Mouse (Mus musculus) embryonic facial prominence, embryonic 12.5 days (tissue): ENCODE measurements around the gene Rhbdl3. TPM values are rescaled to one million over a fixed set of nuclear protein-coding genes. Genes with fewer than 3 reads are reported as not detected.

ENCODE experiments used
- ATAC-seq: fragments of 200-750 bp; cut with Nextera tagmentation; 2 replicates; pipeline ENCODE4 v1.8.0; 2017; ENCODE audit not compliant: insufficient number of reproducible peaks, insufficient read depth, low FRiP score, low TSS enrichment
- H3K27ac ChIP-seq: fragments of 300-500 bp; sonication (generic); 2 replicates; pipeline ENCODE4 v1.5.1; 2016; ENCODE audit warnings: mild to moderate bottlenecking
- H3K27me3 ChIP-seq: fragments of 300-500 bp; sonication (generic); 2 replicates; pipeline ENCODE4 v1.6.1; 2016; ENCODE audit warnings: mild to moderate bottlenecking, moderate library complexity
- H3K36me3 ChIP-seq: fragments of 300-500 bp; sonication (generic); 2 replicates; pipeline ENCODE4 v1.6.1; 2016; ENCODE audit warnings: mild to moderate bottlenecking
- H3K4me1 ChIP-seq: fragments of 300-500 bp; sonication (generic); 2 replicates; pipeline ENCODE4 v1.6.1; 2016
- H3K4me2 ChIP-seq: fragments of 300-500 bp; sonication (generic); replicated peaks from 2 replicates; pipeline ENCODE4 v1.6.1; 2016; ENCODE audit warnings: mild to moderate bottlenecking, moderate library complexity
- H3K4me3 ChIP-seq: fragments of 300-500 bp; sonication (generic); 2 replicates; pipeline ENCODE4 v1.5.1; 2016; ENCODE audit warnings: mild to moderate bottlenecking
- H3K9ac ChIP-seq: fragments of 300-500 bp; sonication (generic); 2 replicates; pipeline ENCODE4 v1.6.1; 2016; ENCODE audit warnings: mild to moderate bottlenecking, moderate library complexity
- H3K9me3 ChIP-seq: fragments of 300-500 bp; sonication (generic); 2 replicates; pipeline ENCODE4 v1.6.1; 2016; ENCODE audit warnings: mild to moderate bottlenecking, moderate library complexity
- WGBS: fragments of 180-500 bp; shearing (Covaris S2); methylation state at CpG from one replicate; pipeline ENCODE4 v1.1.7; 2016; 5-methylcytosine and 5-hydroxymethylcytosine counted together
- polyA plus RNA-seq: library from polyadenylated mRNA; unstranded; fragments of >200 nt; fragmentation: Nextera tagmentation; extraction: Ambion mirVana; gene quantifications from 2 replicates; pipeline ENCODE4 v1.2.1, GENCODE M21; 2016

Gene Rhbdl3
- polyA plus RNA-seq, 1 experiment from 2014 or later: 7.0 TPM

- Histone ChIP-seq H3K4me3 (no peak overlapping the region), H3K36me3 (peaks cover 54% of the 10 kb centered on the region), H3K27me3 (no peaks in the 10 kb centered on the region), H3K27ac (no peak overlapping the region), H3K9me3 (no peaks in the 10 kb centered on the region), H3K4me2 (no peak overlapping the region), H3K4me1 (peaks cover 19% of the 10 kb centered on the region), H3K9ac (no peak overlapping the region)
- WGBS: 79% methylated on average over 1 of the region's 1 CpGs
- no peak for ATAC-seq
Observed at GRCm38 (mm10) chr11:80389885-80390284, 89.2 kb downstream of the Rhbdl3 start.

GRCm38 (mm10) chr11:80391407-80392120 lies 90.9 kb downstream of the Rhbdl3 start:
- Histone ChIP-seq H3K9me3 (no peaks in the 10 kb centered on the region), H3K4me1 (peaks cover 4% of the 10 kb centered on the region), H3K27ac (no peak overlapping the region), H3K36me3 (peaks cover 70% of the 10 kb centered on the region), H3K4me3 (no peak overlapping the region), H3K9ac (no peak overlapping the region), H3K4me2 (no peak overlapping the region), H3K27me3 (no peaks in the 10 kb centered on the region)
- 90% methylated on average over 2 of the region's 2 CpGs for WGBS
- ATAC-seq: no peak

GRCm38 (mm10) chr11:80395930-80396329 lies 95.2 kb downstream of the Rhbdl3 start:
- no peaks in the 10 kb centered on the region for H3K27me3 ChIP-seq
- H3K4me1 ChIP-seq: no peaks in the 10 kb centered on the region
- H3K4me3 ChIP-seq: no peak overlapping the region
- no peaks in the 10 kb centered on the region for H3K9me3 ChIP-seq
- no peak overlapping the region for H3K4me2 ChIP-seq
- H3K9ac ChIP-seq: no peak overlapping the region
- H3K36me3 ChIP-seq: peaks cover 66% of the 10 kb centered on the region
- WGBS: 91% methylated on average over 3 of the region's 3 CpGs
- H3K27ac ChIP-seq: no peak overlapping the region
- ATAC-seq: no peak

- H3K4me1 ChIP-seq: no peaks in the 10 kb centered on the region
- no peaks in the 10 kb centered on the region for H3K27me3 ChIP-seq
- no peak for ATAC-seq
- H3K9me3 ChIP-seq: no peaks in the 10 kb centered on the region
- 93% methylated on average over 4 of the region's 4 CpGs for WGBS
- H3K36me3 ChIP-seq: peaks cover 65% of the 10 kb centered on the region
- no peak overlapping the region for H3K4me2 ChIP-seq
- no peak overlapping the region for H3K9ac ChIP-seq
- H3K27ac ChIP-seq: no peak overlapping the region
- H3K4me3 ChIP-seq: no peak overlapping the region
Observed at GRCm38 (mm10) chr11:80396617-80397016, 95.9 kb downstream of the Rhbdl3 start.

Other genes starting within 250 kb of the Rhbdl3 start
- gene Crlf3, start 219.9 kb upstream of the Rhbdl3 start, polyA plus RNA-seq: 51.7 and 52.9 TPM in 2 replicates
- gene Atad5, start 211.5 kb upstream of the Rhbdl3 start, polyA plus RNA-seq: 16.0 and 16.7 TPM in 2 replicates
- gene Tefm, start 158.7 kb upstream of the Rhbdl3 start, polyA plus RNA-seq: 29.1 and 32.2 TPM in 2 replicates
- 1.1 TPM in 2 replicates for gene Adap2, start 146.8 kb upstream of the Rhbdl3 start, polyA plus RNA-seq
- gene Rnf135, start 117.1 kb upstream of the Rhbdl3 start, polyA plus RNA-seq: 7.5 and 8.0 TPM in 2 replicates
- 64.6 and 65.4 TPM in 2 replicates for gene Rhot1, start 91.9 kb upstream of the Rhbdl3 start, polyA plus RNA-seq
- gene 5730455P16Rik, start 77.1 kb downstream of the Rhbdl3 start, polyA plus RNA-seq: 23.9 and 27.5 TPM in 2 replicates
- gene Zfp207, start 82.4 kb downstream of the Rhbdl3 start, polyA plus RNA-seq: 264 and 274 TPM in 2 replicates
- 320 and 333 TPM in 2 replicates for gene Psmd11, start 127.7 kb downstream of the Rhbdl3 start, polyA plus RNA-seq
- gene Cdk5r1, start 176.1 kb downstream of the Rhbdl3 start, polyA plus RNA-seq: 9.4 TPM in 2 replicates